Mouse (Mus musculus): Measurements from ENCODE around the gene Fscn2. TPM values are rescaled to one million over a fixed set of nuclear protein-coding genes. Genes with fewer than 3 reads are reported as not detected.
"Not testable (repeated sequence)": the region's sequence is repeated elsewhere in the genome, so short reads cannot be mapped to it uniquely, and the experiment has no call there.

The Fscn2 gene
- total RNA-seq, 2 experiments from 2014 or later, result not detected

- intact Hi-C loops (cut with DNase I), result loop anchor here (5.0 kb wide), 1 partner anchor 41 kb away; no protein-coding TSS in a partner anchor
- no peak for DNase-seq
Measured at GRCm38 (mm10) chr11:120381157-120381556, 19.8 kb downstream of the Fscn2 start.

- intact Hi-C loops (cut with DNase I), result loop anchor here (5.0 kb wide), 1 partner anchor 40 kb away; no protein-coding TSS in a partner anchor
- DNase-seq, result peak in 1 of 2 experiments; percentile 61
Measured at GRCm38 (mm10) chr11:120382509-120382908, 21.2 kb downstream of the Fscn2 start.

GRCm38 (mm10) chr11:120386632-120387031 is 25.3 kb downstream of the Fscn2 start:
- no peak for DNase-seq
- intact Hi-C loops (cut with DNase I), result no loop called here

GRCm38 (mm10) chr11:120387157-120387556 is 25.8 kb downstream of the Fscn2 start:
- intact Hi-C loops (cut with DNase I), result no loop called here
- DNase-seq, result peak in 1 of 2 experiments; percentile 39

GRCm38 (mm10) chr11:120388580-120388979 is 27.2 kb downstream of the Fscn2 start:
- intact Hi-C loops (cut with DNase I), result no loop called here
- no peak for DNase-seq

GRCm38 (mm10) chr11:120395661-120396060 is 34.3 kb downstream of the Fscn2 start:
- DNase-seq, result no peak
- intact Hi-C loops (cut with DNase I), result no loop called here

- DNase-seq, result no peak
- intact Hi-C loops (cut with DNase I), result no loop called here
Measured at GRCm38 (mm10) chr11:120397602-120398001, 36.3 kb downstream of the Fscn2 start.

- no peak for DNase-seq
- intact Hi-C loops (cut with DNase I), result no loop called here
Measured at GRCm38 (mm10) chr11:120399319-120399718, 38.0 kb downstream of the Fscn2 start.

- DNase-seq, result no peak
- intact Hi-C loops (cut with DNase I), result no loop called here
Measured at GRCm38 (mm10) chr11:120404814-120405213, 43.5 kb downstream of the Fscn2 start.

- no peak for DNase-seq
- intact Hi-C loops (cut with DNase I), result no loop called here
Measured at GRCm38 (mm10) chr11:120405867-120406266, 44.5 kb downstream of the Fscn2 start.

- no peak for DNase-seq
- intact Hi-C loops (cut with DNase I), result no loop called here
Measured at GRCm38 (mm10) chr11:120406445-120406844, 45.1 kb downstream of the Fscn2 start.

GRCm38 (mm10) chr11:120413621-120414020 is 52.3 kb downstream of the Fscn2 start:
- intact Hi-C loops (cut with DNase I), result not testable (repeated sequence)

More at GRCm38 (mm10) chr11:120413621-120414020, 52.3 kb downstream of the Fscn2 start:
- not testable (repeated sequence) for DNase-seq

Small RNA genes within 50 kb of the gene (microRNA-seq; reads per million reads assigned to microRNA genes)
- 0 to 0.27 reads per million in 2 experiments for gene Gm23419
- gene Mir6935, result 0.27 to 1.1 reads per million in 2 experiments

Other genes with a start within 250 kb of the Fscn2 start
- gene Slc38a10, start 210.2 kb upstream of the Fscn2 start, total RNA-seq (2021), result 10 to 100 TPM; 78.7 to 83.5 TPM
- 10 to 100 TPM in 1 of 2 experiments, 1 to 10 TPM in 1; 7.8 to 10.0 TPM for gene Bahcc1, start 128.6 kb upstream of the Fscn2 start, total RNA-seq (2021)
- 100 to 1,000 TPM; 451 to 520 TPM for gene Actg1, start 13.0 kb upstream of the Fscn2 start, total RNA-seq (2021)
- gene Faap100, start 17.2 kb downstream of the Fscn2 start, total RNA-seq (2021), result 10 to 100 TPM; 19.0 to 19.6 TPM
- 10 to 100 TPM; 54.4 to 62.7 TPM for gene Nploc4, start 76.2 kb downstream of the Fscn2 start, total RNA-seq (2021)
- gene Tspan10, start 81.1 kb downstream of the Fscn2 start, total RNA-seq (2021), result 1 to 10 TPM in 1 of 2 experiments, under 1 TPM in 1; 0.98 to 2.5 TPM
- gene Pde6g, start 92.0 kb downstream of the Fscn2 start, total RNA-seq (2021), result under 1 TPM; 0.53 to 0.56 TPM
- gene Oxld1, start 96.5 kb downstream of the Fscn2 start, total RNA-seq (2021), result 10 to 100 TPM; 41.6 to 45.6 TPM
- 1 to 10 TPM; 5.9 to 9.4 TPM for gene Ccdc137, start 96.6 kb downstream of the Fscn2 start, total RNA-seq (2021)
- gene Arl16, start 106.1 kb downstream of the Fscn2 start, total RNA-seq (2021), result 10 to 100 TPM; 10.3 to 12.0 TPM
- 100 to 1,000 TPM; 222 to 244 TPM for gene Mrpl12, start 123.1 kb downstream of the Fscn2 start, total RNA-seq (2021)
- 10 to 100 TPM; 14.1 to 15.9 TPM for gene Slc25a10, start 130.3 kb downstream of the Fscn2 start, total RNA-seq (2021)
- 1 to 10 TPM; 1.7 to 2.4 TPM for gene Gcgr, start 169.2 kb downstream of the Fscn2 start, total RNA-seq (2021)
- 10 to 100 TPM; 53.5 to 58.1 TPM for gene Mcrip1, start 188.2 kb downstream of the Fscn2 start, total RNA-seq (2021)
- under 1 TPM in 1 of 2 experiments, not detected in 1; 0.39 TPM for gene Ppp1r27, start 189.6 kb downstream of the Fscn2 start, total RNA-seq (2021)
- 100 to 1,000 TPM; 238 to 247 TPM for gene P4hb, start 211.7 kb downstream of the Fscn2 start, total RNA-seq (2021)
- gene Arhgdia, start 220.1 kb downstream of the Fscn2 start, total RNA-seq (2021), result 100 to 1,000 TPM; 164 to 180 TPM
- 10 to 100 TPM; 57.8 to 59.9 TPM for gene Alyref, start 236.8 kb downstream of the Fscn2 start, total RNA-seq (2021)
- 10 to 100 TPM; 86.2 to 87.5 TPM for gene Anapc11, start 236.9 kb downstream of the Fscn2 start, total RNA-seq (2021)
- gene Npb, start 246.9 kb downstream of the Fscn2 start, total RNA-seq (2021), result not detected

Data from heart, postnatal 14 days (tissue).